Mouse (Mus musculus): ENCODE results near the gene Ms4a4a. TPM values are rescaled to one million over a fixed set of nuclear protein-coding genes. Genes with fewer than 3 reads are reported as not detected.

Gene Ms4a4a
- polyA plus RNA-seq (2014; fragmentation: Illumina TruSeq; extraction: RNeasy Lipid Tissue Mini Kit (QIAGEN cat#74804); ENCODE audit: low read depth, low replicate concordance) = not detected

DNA sequence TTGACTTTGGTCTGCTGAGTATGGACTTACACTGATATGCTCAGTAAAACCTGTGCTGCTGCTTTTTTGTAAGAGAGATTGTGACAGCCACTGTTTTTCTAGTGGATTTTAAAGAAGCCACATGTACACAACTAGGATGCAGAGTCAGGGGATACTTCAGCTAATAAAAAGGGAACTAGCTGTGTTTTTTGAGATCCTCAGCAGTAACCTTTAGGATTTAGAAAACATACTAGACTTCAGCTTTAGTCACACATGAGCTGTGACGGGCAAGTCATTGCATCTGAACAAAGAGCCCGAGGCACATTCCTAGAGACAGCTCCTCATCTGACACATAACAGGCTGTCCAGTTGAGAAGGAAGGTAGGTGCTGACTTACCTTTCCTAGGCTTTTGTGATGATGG is at the start of gene Ms4a4a:
Ms4a4a (plus strand) TSS at position 251 of the 400 bp plus-strand sequence.

DNA sequence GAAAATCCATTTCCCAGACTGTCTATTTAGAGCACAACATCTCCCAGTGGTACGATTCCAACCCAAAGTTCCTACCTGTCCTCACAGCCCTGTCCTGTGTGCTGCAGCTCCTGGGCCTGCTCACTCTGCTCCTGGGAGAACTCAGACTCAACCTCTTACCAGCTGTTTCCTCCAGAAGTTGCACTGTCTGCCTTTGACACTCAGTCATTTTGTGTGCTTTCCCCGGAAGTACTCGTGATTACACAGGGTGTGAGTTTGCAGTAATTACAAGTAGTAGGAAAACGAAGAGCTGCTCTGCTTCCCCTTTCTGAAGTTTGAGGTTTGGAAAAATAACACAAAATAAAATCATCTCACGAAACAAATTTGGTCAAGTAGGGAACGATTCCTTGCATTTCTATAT is 39.4 kb upstream of the Ms4a4a start, which contains the start of gene Ms4a7:
Ms4a7 (minus strand) TSS at position 215 of the 400 bp plus-strand sequence.

DNA sequence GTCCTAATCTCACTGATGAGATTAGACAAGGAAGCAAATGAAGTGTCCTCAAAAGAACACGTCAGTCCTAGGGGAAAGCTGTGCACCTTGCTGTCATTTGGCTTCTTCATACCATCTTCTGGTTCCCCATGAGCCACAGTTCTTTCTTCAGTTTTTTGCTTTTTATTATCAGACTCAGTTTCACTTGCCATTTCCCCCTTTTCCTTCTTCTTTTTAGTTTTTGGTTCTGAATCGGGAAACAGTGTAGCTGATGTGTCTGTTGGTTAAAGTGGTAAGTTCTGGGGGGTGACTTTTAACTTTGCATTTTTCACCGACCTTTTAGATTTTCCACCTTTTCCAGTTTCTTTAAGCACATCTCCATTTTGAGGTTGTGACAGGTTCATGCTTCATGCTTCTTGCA is 29.2 kb downstream of the Ms4a4a start, which contains the start of gene Ms4a4c:
Ms4a4c (plus strand) TSS at position 244 of the 400 bp plus-strand sequence.

Other genes starting within 250 kb of the Ms4a4a start
- not detected for gene 1700017D01Rik, start 244.6 kb upstream of the Ms4a4a start, polyA plus RNA-seq (2014; fragmentation: Illumina TruSeq; extraction: RNeasy Lipid Tissue Mini Kit (QIAGEN cat#74804); ENCODE audit: low read depth, low replicate concordance)
- gene 1700025F22Rik, start 210.2 kb upstream of the Ms4a4a start, polyA plus RNA-seq (2014; fragmentation: Illumina TruSeq; extraction: RNeasy Lipid Tissue Mini Kit (QIAGEN cat#74804); ENCODE audit: low read depth, low replicate concordance) = not detected
- not detected for gene Ms4a13, start 178.8 kb upstream of the Ms4a4a start, polyA plus RNA-seq (2014; fragmentation: Illumina TruSeq; extraction: RNeasy Lipid Tissue Mini Kit (QIAGEN cat#74804); ENCODE audit: low read depth, low replicate concordance)
- gene Ms4a12, start 143.1 kb upstream of the Ms4a4a start, polyA plus RNA-seq (2014; fragmentation: Illumina TruSeq; extraction: RNeasy Lipid Tissue Mini Kit (QIAGEN cat#74804); ENCODE audit: low read depth, low replicate concordance) = not detected
- gene Ms4a1, start 109.3 kb upstream of the Ms4a4a start, polyA plus RNA-seq (2014; fragmentation: Illumina TruSeq; extraction: RNeasy Lipid Tissue Mini Kit (QIAGEN cat#74804); ENCODE audit: low read depth, low replicate concordance) = 1.9 TPM
- gene Ms4a5, start 91.7 kb upstream of the Ms4a4a start, polyA plus RNA-seq (2014; fragmentation: Illumina TruSeq; extraction: RNeasy Lipid Tissue Mini Kit (QIAGEN cat#74804); ENCODE audit: low read depth, low replicate concordance) = not detected
- gene Ms4a14, start 61.1 kb upstream of the Ms4a4a start, polyA plus RNA-seq (2014; fragmentation: Illumina TruSeq; extraction: RNeasy Lipid Tissue Mini Kit (QIAGEN cat#74804); ENCODE audit: low read depth, low replicate concordance) = 0.16 TPM
- gene Ms4a7, start 39.4 kb upstream of the Ms4a4a start, polyA plus RNA-seq (2014; fragmentation: Illumina TruSeq; extraction: RNeasy Lipid Tissue Mini Kit (QIAGEN cat#74804); ENCODE audit: low read depth, low replicate concordance) = 1.3 TPM
- 1.3 TPM for gene Ms4a4c, start 29.2 kb downstream of the Ms4a4a start, polyA plus RNA-seq (2014; fragmentation: Illumina TruSeq; extraction: RNeasy Lipid Tissue Mini Kit (QIAGEN cat#74804); ENCODE audit: low read depth, low replicate concordance)
- gene Ms4a4b, start 68.0 kb downstream of the Ms4a4a start, polyA plus RNA-seq (2014; fragmentation: Illumina TruSeq; extraction: RNeasy Lipid Tissue Mini Kit (QIAGEN cat#74804); ENCODE audit: low read depth, low replicate concordance) = 5.0 TPM
- 6.4 TPM for gene Ms4a6c, start 93.8 kb downstream of the Ms4a4a start, polyA plus RNA-seq (2014; fragmentation: Illumina TruSeq; extraction: RNeasy Lipid Tissue Mini Kit (QIAGEN cat#74804); ENCODE audit: low read depth, low replicate concordance)
- 1.2 TPM for gene Gm8369, start 110.4 kb downstream of the Ms4a4a start, polyA plus RNA-seq (2014; fragmentation: Illumina TruSeq; extraction: RNeasy Lipid Tissue Mini Kit (QIAGEN cat#74804); ENCODE audit: low read depth, low replicate concordance)
- gene Ms4a6b, start 141.0 kb downstream of the Ms4a4a start, polyA plus RNA-seq (2014; fragmentation: Illumina TruSeq; extraction: RNeasy Lipid Tissue Mini Kit (QIAGEN cat#74804); ENCODE audit: low read depth, low replicate concordance) = 3.3 TPM
- 14.0 TPM for gene Ms4a4d, start 161.3 kb downstream of the Ms4a4a start, polyA plus RNA-seq (2014; fragmentation: Illumina TruSeq; extraction: RNeasy Lipid Tissue Mini Kit (QIAGEN cat#74804); ENCODE audit: low read depth, low replicate concordance)
- 2.6 TPM for gene Ms4a6d, start 229.3 kb downstream of the Ms4a4a start, polyA plus RNA-seq (2014; fragmentation: Illumina TruSeq; extraction: RNeasy Lipid Tissue Mini Kit (QIAGEN cat#74804); ENCODE audit: low read depth, low replicate concordance)
- not detected for gene Ms4a2, start 248.2 kb downstream of the Ms4a4a start, polyA plus RNA-seq (2014; fragmentation: Illumina TruSeq; extraction: RNeasy Lipid Tissue Mini Kit (QIAGEN cat#74804); ENCODE audit: low read depth, low replicate concordance)

Data from liver, adult 10 weeks (tissue).